Mouse (Mus musculus): ENCODE results near the gene Hck. TPM values are rescaled to one million over a fixed set of nuclear protein-coding genes. Genes with fewer than 3 reads are reported as not detected.

Gene Hck
- polyA plus RNA-seq, 1 experiment from 2014 or later: 1.8 TPM

DNA sequence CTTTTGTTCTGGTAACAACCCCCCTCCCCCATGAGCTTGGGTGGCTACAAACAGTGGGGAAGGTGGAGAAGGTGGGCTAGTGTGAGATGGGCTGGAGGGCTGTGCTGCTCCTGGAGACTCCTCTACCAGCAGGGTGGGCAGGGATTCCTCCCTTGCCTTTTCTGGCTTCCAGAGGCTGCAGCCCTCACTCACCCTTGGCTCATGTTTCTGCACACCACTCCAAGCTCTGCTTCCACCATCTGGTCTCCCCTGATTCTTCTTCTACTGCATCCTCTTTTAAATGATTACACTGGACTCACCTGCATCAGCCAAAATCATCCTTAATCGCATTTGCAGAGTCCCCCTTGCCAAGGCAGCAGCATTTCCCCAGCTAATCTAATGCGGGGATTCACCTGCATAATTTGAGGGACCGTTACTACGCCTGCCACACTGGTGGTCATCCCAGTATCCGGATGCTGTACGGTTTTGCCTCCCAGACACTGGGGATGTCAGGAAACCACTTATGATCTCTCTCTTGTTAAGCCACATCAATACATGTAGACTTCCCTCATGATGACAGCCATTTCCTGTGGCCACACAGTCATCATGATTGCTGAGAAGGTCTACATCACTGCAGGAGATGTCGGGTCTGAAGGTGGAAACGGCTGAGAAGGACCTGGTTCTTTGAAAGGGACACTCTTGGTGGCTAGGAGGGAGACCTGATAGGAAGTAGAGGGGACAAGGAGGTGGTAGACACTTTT is 43.8 kb downstream of the Hck start:
- Histone ChIP-seq H3K9ac (no peak overlapping the region), H3K27me3 (replicated peaks) (peaks cover 9% of the 10 kb centered on the region; the same call in 1 of the 2 replicates), H3K4me3 (no peak overlapping the region), H3K4me2 (no peak overlapping the region), H3K36me3 (no peaks in the 10 kb centered on the region), H3K27ac (replicated peaks) (no peak overlapping the region), H3K9me3 (no peaks in the 10 kb centered on the region), H3K4me1 (peaks cover 6% of the 10 kb centered on the region)
- WGBS: 70% methylated on average over 8 of the region's 8 CpGs
- ATAC-seq (ENCODE audit: extremely low read depth, insufficient number of reproducible peaks, low FRiP score, low TSS enrichment): no peak

DNA sequence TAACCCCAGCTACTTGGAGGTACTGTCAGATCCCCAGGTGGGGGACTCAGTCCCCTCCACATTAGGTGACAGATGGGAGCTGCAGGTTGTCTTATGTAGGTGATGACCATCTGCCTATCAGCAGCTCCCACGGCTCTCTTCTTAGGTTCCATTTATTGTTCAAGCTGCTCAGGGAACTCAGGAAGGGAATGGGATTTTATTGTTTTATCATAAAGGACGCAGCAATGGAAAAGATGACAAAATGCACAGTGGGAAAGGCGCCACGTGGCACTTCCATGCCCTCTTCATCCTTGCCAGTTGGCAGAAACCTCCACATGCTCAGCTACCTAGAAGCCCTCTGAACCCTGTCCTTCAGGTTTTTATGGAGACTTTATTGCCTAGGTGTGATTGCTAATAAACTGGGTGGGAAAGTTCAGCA is 44.8 kb downstream of the Hck start:
- Histone ChIP-seq H3K9me3 (no peaks in the 10 kb centered on the region), H3K27me3 (replicated peaks) (peaks cover 7% of the 10 kb centered on the region; the same call in 1 of the 2 replicates), H3K27ac (replicated peaks) (no peak overlapping the region), H3K36me3 (no peaks in the 10 kb centered on the region), H3K4me3 (no peak overlapping the region), H3K4me2 (no peak overlapping the region), H3K4me1 (peaks cover 6% of the 10 kb centered on the region), H3K9ac (no peak overlapping the region)
- WGBS: 67% methylated on average over 4 of the region's 4 CpGs
- no peak for ATAC-seq (ENCODE audit: extremely low read depth, insufficient number of reproducible peaks, low FRiP score, low TSS enrichment)

DNA sequence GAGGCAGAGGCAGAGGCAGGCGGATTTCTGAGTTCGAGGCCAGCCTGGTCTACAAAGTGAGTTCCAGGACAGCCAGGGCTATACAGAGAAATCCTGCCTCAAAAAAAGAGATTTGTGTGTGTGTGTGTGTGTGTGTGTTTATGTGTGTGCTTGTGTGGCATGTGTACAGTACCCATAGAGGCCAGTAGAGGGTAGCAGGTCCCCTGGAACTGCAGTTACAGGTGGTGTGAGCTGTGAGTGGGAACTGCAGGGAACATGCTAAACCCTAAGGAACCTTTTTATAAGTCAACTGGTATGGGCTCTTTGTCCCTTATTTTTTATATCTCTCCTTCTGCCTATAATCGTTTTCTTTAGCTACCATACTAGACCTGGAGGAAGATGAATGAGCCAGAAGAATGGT is 49.0 kb downstream of the Hck start:
- Histone ChIP-seq H3K27ac (replicated peaks) (no peak overlapping the region), H3K4me3 (no peak overlapping the region), H3K4me1 (peaks cover 4% of the 10 kb centered on the region), H3K9me3 (no peaks in the 10 kb centered on the region), H3K27me3 (replicated peaks) (peaks cover 7% of the 10 kb centered on the region; the same call in 1 of the 2 replicates), H3K36me3 (no peaks in the 10 kb centered on the region), H3K9ac (no peak overlapping the region), H3K4me2 (no peak overlapping the region)
- 71% methylated on average over 2 of the region's 3 CpGs for WGBS
- no peak for ATAC-seq (ENCODE audit: extremely low read depth, insufficient number of reproducible peaks, low FRiP score, low TSS enrichment)

DNA sequence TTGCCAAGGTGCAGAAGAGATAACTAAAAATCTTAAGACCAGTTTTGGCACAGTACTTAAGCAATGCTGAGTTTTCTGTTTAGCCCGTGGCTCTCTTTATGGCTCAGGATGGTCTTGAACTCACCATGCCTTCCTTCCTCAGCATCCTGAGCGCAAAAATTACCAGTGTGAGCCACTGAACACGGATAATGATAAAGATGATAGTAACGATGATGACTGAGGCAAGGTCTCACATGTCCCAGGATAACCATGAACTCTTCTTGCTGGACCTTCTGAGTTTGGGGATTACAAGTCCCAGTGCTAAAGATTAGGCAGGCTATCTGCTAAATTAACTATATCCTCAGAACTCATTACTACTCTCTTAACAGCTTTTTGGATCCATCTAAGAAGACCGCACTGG is 51.9 kb downstream of the Hck start:
- H3K4me3 ChIP-seq: no peak overlapping the region
- H3K9me3 ChIP-seq: no peaks in the 10 kb centered on the region
- ATAC-seq (ENCODE audit: extremely low read depth, insufficient number of reproducible peaks, low FRiP score, low TSS enrichment): no peak
- H3K36me3 ChIP-seq: peaks cover 13% of the 10 kb centered on the region
- H3K9ac ChIP-seq: no peak overlapping the region
- H3K4me2 ChIP-seq: no peak overlapping the region
- no peaks in the 10 kb centered on the region for H3K27me3 ChIP-seq (replicated peaks)
- no peak overlapping the region for H3K27ac ChIP-seq (replicated peaks)
- H3K4me1 ChIP-seq: peaks cover 14% of the 10 kb centered on the region
- 83% methylated on average over 5 of the region's 5 CpGs for WGBS

DNA sequence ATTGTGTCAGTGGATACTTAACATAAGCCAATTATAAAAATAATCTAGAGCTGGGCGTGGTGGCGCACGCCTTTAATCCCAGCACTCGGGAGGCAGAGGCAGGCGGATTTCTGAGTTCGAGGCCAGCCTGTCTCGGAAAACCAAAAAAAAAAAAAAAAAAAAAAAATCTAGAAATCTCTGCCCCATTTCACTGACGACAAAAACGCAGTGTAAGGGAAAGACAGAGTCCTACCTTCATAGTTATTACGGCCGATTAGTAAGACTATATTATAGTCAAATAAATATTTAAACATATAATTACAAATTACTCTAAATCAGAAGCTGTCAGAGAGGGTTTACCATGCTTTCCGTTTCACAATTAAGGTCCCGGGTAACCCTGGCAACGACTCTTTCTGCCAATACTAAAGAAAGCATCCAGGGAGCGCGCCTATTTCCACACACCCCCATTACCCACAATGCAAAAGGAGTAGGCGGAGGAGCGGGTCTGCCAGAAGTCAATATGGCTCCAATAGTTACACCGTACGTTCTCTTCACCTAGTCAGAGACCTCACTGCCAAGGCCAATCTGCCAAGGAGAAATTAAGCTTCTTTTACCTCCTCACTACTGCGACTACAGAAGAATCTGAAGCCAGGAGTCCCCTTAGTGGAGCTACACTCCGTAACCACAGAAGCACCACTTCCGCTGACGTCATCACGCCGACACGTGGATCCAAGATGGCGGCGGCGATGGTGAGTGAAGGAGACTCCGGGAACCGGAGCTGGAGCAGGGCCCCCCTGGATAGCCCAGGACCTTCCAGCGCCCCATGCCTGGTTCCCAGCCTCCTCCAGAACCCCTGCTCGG is 52.8 kb downstream of the Hck start, which contains the start of gene Tm9sf4:
Gene Tm9sf4 (plus strand): TSS at position 460 of the 840 bp plus-strand sequence.
- peaks cover 15% of the 10 kb centered on the region for H3K36me3 ChIP-seq
- peak; percentile 83 for ATAC-seq (ENCODE audit: extremely low read depth, insufficient number of reproducible peaks, low FRiP score, low TSS enrichment)
- peaks cover 14% of the 10 kb centered on the region for H3K4me1 ChIP-seq
- H3K27me3 ChIP-seq (replicated peaks): no peaks in the 10 kb centered on the region
- peak within 1 kb of the TSS; percentile 96 for H3K9ac ChIP-seq
- peak within 1 kb of the TSS; percentile 95 for H3K27ac ChIP-seq (replicated peaks)
- 9% methylated on average over 34 of the region's 34 CpGs for WGBS
- H3K4me3 ChIP-seq: peak within 1 kb of the TSS; percentile 88
- H3K9me3 ChIP-seq: no peaks in the 10 kb centered on the region
- peak within 1 kb of the TSS; percentile 96 for H3K4me2 ChIP-seq

DNA sequence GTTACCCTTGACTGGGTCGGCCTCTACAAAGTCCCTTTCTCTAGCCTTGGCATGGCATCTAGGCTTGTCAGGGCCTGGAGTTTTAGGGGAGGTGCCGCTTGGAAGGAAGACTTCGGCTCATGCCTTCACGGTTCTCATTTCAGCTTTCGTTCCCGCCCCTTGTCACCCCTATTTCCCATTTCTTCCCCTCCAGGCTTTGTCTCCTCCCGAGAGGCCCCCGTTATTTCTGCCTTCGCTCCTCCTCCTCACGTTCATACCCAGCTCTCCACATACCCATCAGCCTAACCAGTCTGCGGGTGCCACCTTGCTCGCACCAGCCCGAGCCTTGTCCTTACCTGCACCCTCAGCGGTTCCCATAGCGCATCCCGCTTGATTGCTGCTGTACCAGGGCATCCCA is 53.4 kb downstream of the Hck start:
- peak overlapping the region; percentile 96 for H3K9ac ChIP-seq
- WGBS: under 1% methylated on average over 16 of the region's 16 CpGs
- peaks cover 19% of the 10 kb centered on the region for H3K36me3 ChIP-seq
- H3K4me2 ChIP-seq: peak overlapping the region; percentile 96
- H3K4me3 ChIP-seq: peak overlapping the region; percentile 88
- no peaks in the 10 kb centered on the region for H3K9me3 ChIP-seq
- H3K27me3 ChIP-seq (replicated peaks): no peaks in the 10 kb centered on the region
- H3K27ac ChIP-seq (replicated peaks): peak overlapping the region; percentile 95
- ATAC-seq (ENCODE audit: extremely low read depth, insufficient number of reproducible peaks, low FRiP score, low TSS enrichment): no peak
- peaks cover 18% of the 10 kb centered on the region for H3K4me1 ChIP-seq

DNA sequence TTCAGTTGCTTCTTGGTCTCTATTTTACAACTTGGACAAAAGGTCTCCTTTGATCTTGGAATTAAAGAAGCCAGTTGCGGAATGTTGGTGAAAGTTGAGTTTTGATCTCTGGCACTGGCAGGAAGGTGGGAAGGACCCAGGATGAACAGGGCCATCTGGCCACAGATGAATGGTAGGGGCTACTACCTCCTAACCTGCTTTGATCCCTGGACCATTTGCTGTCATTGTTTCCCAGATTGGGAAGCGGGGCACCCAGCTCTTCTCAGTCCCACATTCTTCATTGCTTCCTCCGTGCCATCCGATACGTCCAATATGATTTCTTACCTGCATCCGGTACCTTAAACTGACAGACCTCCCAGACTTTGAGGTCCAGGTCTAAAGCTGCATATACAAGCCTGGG is 58.9 kb downstream of the Hck start:
- H3K27ac ChIP-seq (replicated peaks): no peak overlapping the region
- H3K4me2 ChIP-seq: no peak overlapping the region
- no peak for ATAC-seq (ENCODE audit: extremely low read depth, insufficient number of reproducible peaks, low FRiP score, low TSS enrichment)
- H3K9me3 ChIP-seq: no peaks in the 10 kb centered on the region
- whole genome bisulfite sequencing: 79% methylated on average over 6 of the region's 6 CpGs
- H3K9ac ChIP-seq: no peak overlapping the region
- H3K36me3 ChIP-seq: peaks cover 33% of the 10 kb centered on the region
- H3K4me1 ChIP-seq: peaks cover 48% of the 10 kb centered on the region
- H3K27me3 ChIP-seq (replicated peaks): no peaks in the 10 kb centered on the region
- H3K4me3 ChIP-seq: no peak overlapping the region

DNA sequence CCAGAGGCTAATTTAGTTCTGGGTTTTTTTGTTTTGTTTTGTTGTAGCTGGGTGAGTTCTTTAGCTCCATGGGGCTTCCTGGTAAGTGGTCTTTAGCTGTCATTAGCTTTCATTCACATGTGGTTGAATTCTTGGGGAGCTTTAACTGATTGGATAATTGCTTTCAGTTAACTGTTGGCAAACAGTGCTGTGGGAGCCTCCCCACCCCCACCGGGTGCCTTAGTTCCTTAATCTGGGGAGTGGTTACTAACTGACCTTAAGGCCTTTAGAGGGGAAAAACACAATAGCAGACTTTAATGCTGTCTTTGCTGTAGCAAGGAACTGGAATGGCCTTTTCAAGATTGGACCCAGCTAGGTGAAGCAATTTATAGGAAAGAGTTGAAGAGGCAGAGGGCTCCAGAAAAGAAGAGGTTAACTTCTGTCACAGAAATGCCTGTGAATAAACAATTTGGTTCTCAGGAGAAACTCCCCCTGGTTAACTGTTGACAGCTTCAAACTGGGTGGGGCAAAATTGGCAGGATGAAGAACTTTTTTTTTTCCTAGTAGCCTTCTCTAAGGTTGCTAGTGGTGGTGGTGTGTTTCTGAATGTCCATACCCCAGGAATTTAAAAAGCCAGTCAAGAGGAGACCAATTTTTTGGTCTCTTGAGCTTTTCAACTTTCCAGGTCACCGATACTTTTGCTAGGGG is 60.0 kb downstream of the Hck start:
- ATAC-seq (ENCODE audit: extremely low read depth, insufficient number of reproducible peaks, low FRiP score, low TSS enrichment): no peak
- Histone ChIP-seq H3K4me1 (peaks cover 37% of the 10 kb centered on the region), H3K4me2 (no peak overlapping the region), H3K9ac (no peak overlapping the region), H3K27me3 (replicated peaks) (no peaks in the 10 kb centered on the region), H3K9me3 (no peaks in the 10 kb centered on the region), H3K27ac (replicated peaks) (peak overlapping the region; percentile 12; the same call in 1 of the 2 replicates), H3K36me3 (peaks cover 31% of the 10 kb centered on the region), H3K4me3 (no peak overlapping the region)
- 24% methylated on average over 2 of the region's 2 CpGs for WGBS

DNA sequence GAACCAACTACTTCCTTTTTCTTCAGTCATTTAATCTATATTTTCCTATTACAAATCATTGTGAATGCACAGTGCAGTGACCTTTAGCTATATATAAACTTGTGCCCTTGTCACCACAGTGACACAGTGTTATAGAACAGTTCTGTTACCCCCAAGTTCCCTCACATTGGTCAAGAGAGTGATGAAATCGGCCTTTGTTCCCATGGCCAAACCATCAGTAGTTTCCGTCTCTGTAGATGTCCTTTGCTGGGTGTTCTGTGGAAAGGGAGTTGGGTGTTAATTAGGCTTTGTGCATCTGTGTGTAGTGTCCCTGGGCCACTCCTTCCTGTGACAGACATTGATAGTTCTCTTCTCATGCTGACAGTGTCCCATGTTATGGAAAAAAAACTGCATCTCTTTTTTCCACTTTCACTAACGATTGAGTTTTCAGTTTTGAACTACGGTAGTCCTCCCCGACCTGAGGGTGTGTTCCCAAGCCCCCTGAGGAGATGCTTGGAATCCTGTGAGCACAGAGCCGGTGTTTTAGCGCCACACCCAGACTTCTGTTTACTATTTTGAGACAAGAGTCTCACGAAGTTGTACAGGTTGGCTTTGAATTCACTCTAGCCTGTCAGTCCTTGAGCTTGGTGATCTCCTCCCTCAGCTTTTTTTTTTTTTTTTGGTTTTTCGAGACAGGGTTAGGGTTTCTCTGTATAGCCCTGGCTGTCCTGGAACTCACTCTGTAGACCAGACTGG is 62.4 kb downstream of the Hck start:
- ATAC-seq (ENCODE audit: extremely low read depth, insufficient number of reproducible peaks, low FRiP score, low TSS enrichment): no peak
- H3K4me2 ChIP-seq: no peak overlapping the region
- peaks cover 24% of the 10 kb centered on the region for H3K36me3 ChIP-seq
- H3K9ac ChIP-seq: no peak overlapping the region
- H3K27ac ChIP-seq (replicated peaks): no peak overlapping the region
- 64% methylated on average over 9 of the region's 9 CpGs for WGBS
- no peaks in the 10 kb centered on the region for H3K27me3 ChIP-seq (replicated peaks)
- H3K4me1 ChIP-seq: peaks cover 42% of the 10 kb centered on the region
- no peaks in the 10 kb centered on the region for H3K9me3 ChIP-seq
- no peak overlapping the region for H3K4me3 ChIP-seq

DNA sequence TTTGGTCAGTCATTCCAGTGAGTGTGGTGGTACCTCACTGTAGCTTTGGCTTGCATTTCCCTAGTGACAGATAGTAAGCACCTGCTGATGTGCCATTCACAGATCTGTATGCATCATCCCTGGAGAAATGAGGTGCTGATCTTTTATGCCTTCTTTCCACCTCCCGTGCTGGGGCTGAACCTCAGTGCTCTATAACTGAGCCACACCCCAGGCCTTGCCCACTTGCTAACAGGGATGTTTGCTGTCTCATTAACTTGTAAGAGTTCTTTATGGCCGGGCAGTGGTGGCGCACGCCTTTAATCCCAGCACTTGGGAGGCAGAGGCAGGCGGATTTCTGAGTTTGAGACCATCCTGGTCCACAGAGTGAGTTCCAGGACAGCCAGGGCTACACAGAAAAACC is 63.7 kb downstream of the Hck start:
- Histone ChIP-seq H3K9ac (no peak overlapping the region), H3K9me3 (no peaks in the 10 kb centered on the region), H3K4me3 (no peak overlapping the region), H3K27ac (replicated peaks) (no peak overlapping the region), H3K27me3 (replicated peaks) (no peaks in the 10 kb centered on the region), H3K4me1 (peaks cover 42% of the 10 kb centered on the region), H3K4me2 (no peak overlapping the region), H3K36me3 (peaks cover 18% of the 10 kb centered on the region)
- WGBS: 84% methylated on average over 5 of the region's 5 CpGs
- ATAC-seq (ENCODE audit: extremely low read depth, insufficient number of reproducible peaks, low FRiP score, low TSS enrichment): no peak

Measured in heart, embryonic 13.5 days (tissue).